Mouse (Mus musculus) CD4-positive, CD25-positive, alpha-beta regulatory T cell, adult 2 months (primary cell): ENCODE data around the gene Wfdc1.

Source experiments
- DNase-seq: peaks from one replicate; pipeline ENCODE4 v3.0.0-alpha.2; 2012; ENCODE audit warnings: low read depth, low spot score

Gene Wfdc1

GRCm38 (mm10) chr8:119666219-119666951 is at the start of gene Wfdc1:
Gene Wfdc1 (plus strand): TSS chr8:119666365.
- no peak for DNase-seq

GRCm38 (mm10) chr8:119616811-119617210 is 49.4 kb upstream of the Wfdc1 start:
- DNase-seq: no peak

GRCm38 (mm10) chr8:119617586-119617985 is 48.6 kb upstream of the Wfdc1 start:
- DNase-seq: no peak

GRCm38 (mm10) chr8:119618887-119619286 is 47.3 kb upstream of the Wfdc1 start:
- DNase-seq: no peak

- DNase-seq: no peak
These were observed 45.9 kb upstream of the Wfdc1 start for GRCm38 (mm10) chr8:119620116-119620840.

- DNase-seq: no peak
These were observed 45.2 kb upstream of the Wfdc1 start for GRCm38 (mm10) chr8:119620848-119621465.

- no peak for DNase-seq
These were observed 43.6 kb upstream of the Wfdc1 start for GRCm38 (mm10) chr8:119622555-119622954.

GRCm38 (mm10) chr8:119623061-119623460 is 43.1 kb upstream of the Wfdc1 start:
- no peak for DNase-seq

GRCm38 (mm10) chr8:119623744-119624143 is 42.4 kb upstream of the Wfdc1 start:
- DNase-seq: no peak

- DNase-seq: no peak
These were observed 41.2 kb upstream of the Wfdc1 start for GRCm38 (mm10) chr8:119624916-119625315.

GRCm38 (mm10) chr8:119625788-119626187 is 40.4 kb upstream of the Wfdc1 start:
- DNase-seq: no peak

GRCm38 (mm10) chr8:119627199-119627598 is 39.0 kb upstream of the Wfdc1 start:
- no peak for DNase-seq

GRCm38 (mm10) chr8:119627613-119628359 is 38.4 kb upstream of the Wfdc1 start:
- DNase-seq: no peak

GRCm38 (mm10) chr8:119630841-119631240 is 35.3 kb upstream of the Wfdc1 start:
- DNase-seq: no peak

GRCm38 (mm10) chr8:119632246-119632645 is 33.9 kb upstream of the Wfdc1 start:
- DNase-seq: no peak

- DNase-seq: no peak
These were observed 33.3 kb upstream of the Wfdc1 start for GRCm38 (mm10) chr8:119632909-119633308.

- no peak for DNase-seq
These were observed 31.4 kb upstream of the Wfdc1 start for GRCm38 (mm10) chr8:119634616-119635336.

- no peak for DNase-seq
These were observed 30.8 kb upstream of the Wfdc1 start, which contains the start of gene Kcng4 for GRCm38 (mm10) chr8:119635378-119635777. Gene Kcng4 (minus strand): TSS chr8:119635680.

- DNase-seq: no peak
These were observed 30.2 kb upstream of the Wfdc1 start for GRCm38 (mm10) chr8:119635958-119636357.

- no peak for DNase-seq
These were observed 29.4 kb upstream of the Wfdc1 start for GRCm38 (mm10) chr8:119636766-119637165.

- no peak for DNase-seq
These were observed 28.8 kb upstream of the Wfdc1 start for GRCm38 (mm10) chr8:119637381-119637780.
